Mouse (Mus musculus): Measurements from ENCODE around the gene Gm2001. TPM values are rescaled to one million over a fixed set of nuclear protein-coding genes. Genes with fewer than 3 reads are reported as not detected.
"Not testable (repeated sequence)": the region's sequence is repeated elsewhere in the genome, so short reads cannot be mapped to it uniquely, and the experiment has no call there.

Gm2001 gene
- polyA plus RNA-seq (2015; fragmentation: Nextera tagmentation; extraction: Ambion mirVana): not detected in 2 replicates

- not testable (repeated sequence) for H3K9ac ChIP-seq; ATAC-seq; H3K9me3 ChIP-seq (replicated peaks); H3K36me3 ChIP-seq (ENCODE audit: poor library complexity, severe bottlenecking); H3K27ac ChIP-seq; H3K4me1 ChIP-seq; H3K27me3 ChIP-seq; H3K4me3 ChIP-seq; H3K4me2 ChIP-seq
- 89% methylated on average over 2 of the region's 2 CpGs for WGBS
Observed at GRCm38 (mm10) chr12:87842239-87842638, at the start of gene Gm2001. Gm2001 (minus strand) TSS chr12:87842339.

DNA sequence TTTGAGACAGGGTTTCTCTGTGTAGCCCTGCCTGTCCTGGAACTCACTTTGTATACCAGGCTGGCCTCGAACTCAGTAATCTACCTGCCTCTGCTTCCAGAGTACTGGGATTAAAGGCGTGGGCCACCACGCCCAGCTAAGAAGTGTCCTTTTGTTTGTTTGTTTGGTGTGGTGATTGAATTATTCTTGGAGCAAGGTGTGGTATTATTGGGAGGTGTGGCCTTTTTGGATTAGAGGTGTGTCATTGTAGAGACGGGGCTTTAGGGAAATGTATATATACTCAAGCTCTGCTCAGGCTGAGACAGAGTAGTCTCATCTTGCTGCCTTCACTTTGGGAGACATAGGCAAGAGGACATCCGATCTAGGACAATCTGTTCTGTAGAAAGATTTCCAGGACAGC lies 31.6 kb upstream of the Gm2001 start, which contains the start of gene Gm2016:
Gene Gm2016 (plus strand): TSS at position 301 of the 400 bp plus-strand sequence.
- not testable (repeated sequence) for H3K27ac ChIP-seq; H3K4me2 ChIP-seq; H3K9ac ChIP-seq; H3K27me3 ChIP-seq; ATAC-seq; H3K9me3 ChIP-seq (replicated peaks); H3K36me3 ChIP-seq (ENCODE audit: poor library complexity, severe bottlenecking); H3K4me1 ChIP-seq; H3K4me3 ChIP-seq
- 89% methylated on average over 5 of the region's 5 CpGs for WGBS

DNA sequence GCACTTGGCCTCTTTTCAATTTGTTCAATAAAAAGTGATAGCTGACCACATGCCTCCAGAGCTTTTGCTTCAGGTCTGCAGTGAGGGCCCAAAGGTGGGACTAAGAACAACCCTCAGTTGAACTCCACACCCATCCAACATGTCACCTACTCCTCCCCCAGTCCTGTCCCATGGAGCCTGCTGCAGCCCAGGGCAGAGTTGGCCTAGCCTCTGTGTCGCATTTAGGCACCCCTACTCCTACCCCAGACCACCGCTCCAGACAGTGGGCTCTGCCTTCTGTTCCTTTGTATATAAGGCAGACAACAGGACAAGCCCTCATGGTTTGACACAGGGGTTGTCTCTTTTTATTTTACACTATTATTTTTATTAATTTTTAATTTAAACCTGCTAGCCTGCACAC lies 21.9 kb upstream of the Gm2001 start:
- not testable (repeated sequence) for H3K4me1 ChIP-seq; H3K27me3 ChIP-seq; H3K9me3 ChIP-seq (replicated peaks); H3K36me3 ChIP-seq (ENCODE audit: poor library complexity, severe bottlenecking); H3K4me3 ChIP-seq; H3K9ac ChIP-seq; ATAC-seq; H3K27ac ChIP-seq; H3K4me2 ChIP-seq
- WGBS: 88% methylated on average over 2 of the region's 2 CpGs

DNA sequence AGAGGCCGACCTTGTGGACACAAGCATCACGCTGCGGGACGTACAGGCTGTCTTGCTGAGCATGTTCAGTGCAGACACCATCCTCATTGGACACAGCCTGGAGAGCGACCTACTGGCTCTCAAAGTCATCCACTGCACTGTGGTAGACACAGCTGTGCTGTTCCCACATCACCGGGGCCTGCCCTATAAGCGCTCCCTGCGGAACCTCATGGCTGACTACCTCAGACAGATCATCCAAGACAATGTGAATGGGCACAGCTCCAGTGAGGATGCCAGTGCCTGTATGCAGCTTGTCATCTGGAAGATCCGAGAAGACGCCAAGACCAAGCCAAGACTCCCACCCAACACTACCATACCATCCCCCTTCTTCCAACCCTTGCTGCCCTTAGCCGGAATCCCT lies 21.5 kb upstream of the Gm2001 start:
- not testable (repeated sequence) for H3K36me3 ChIP-seq (ENCODE audit: poor library complexity, severe bottlenecking); H3K4me1 ChIP-seq; H3K9me3 ChIP-seq (replicated peaks); H3K27me3 ChIP-seq; H3K4me2 ChIP-seq; ATAC-seq; H3K4me3 ChIP-seq; H3K9ac ChIP-seq; H3K27ac ChIP-seq
- WGBS: 93% methylated on average over 8 of the region's 11 CpGs

- ATAC-seq; H3K27me3 ChIP-seq; H3K4me2 ChIP-seq; H3K9ac ChIP-seq; H3K9me3 ChIP-seq (replicated peaks); H3K4me3 ChIP-seq; H3K4me1 ChIP-seq; H3K27ac ChIP-seq; H3K36me3 ChIP-seq (ENCODE audit: poor library complexity, severe bottlenecking): not testable (repeated sequence)
- 88% methylated on average over 23 of the region's 23 CpGs for WGBS
Observed at GRCm38 (mm10) chr12:87861740-87862692, 19.9 kb upstream of the Gm2001 start.

GRCm38 (mm10) chr12:87856067-87856466 lies 13.9 kb upstream of the Gm2001 start:
- not testable (repeated sequence) for H3K9ac ChIP-seq; H3K27me3 ChIP-seq; H3K36me3 ChIP-seq (ENCODE audit: poor library complexity, severe bottlenecking); H3K4me2 ChIP-seq; H3K4me1 ChIP-seq; H3K4me3 ChIP-seq; ATAC-seq; H3K27ac ChIP-seq; H3K9me3 ChIP-seq (replicated peaks)
- 93% methylated on average over 1 of the region's 1 CpGs for WGBS

- not testable (repeated sequence) for H3K4me1 ChIP-seq; H3K9me3 ChIP-seq (replicated peaks); H3K27me3 ChIP-seq; H3K9ac ChIP-seq; H3K27ac ChIP-seq; ATAC-seq; H3K4me3 ChIP-seq; H3K36me3 ChIP-seq (ENCODE audit: poor library complexity, severe bottlenecking); H3K4me2 ChIP-seq
- no CpG with 5 or more reads among the region's 2 CpGs for WGBS
Observed at GRCm38 (mm10) chr12:87850657-87851056, 8.5 kb upstream of the Gm2001 start.

DNA sequence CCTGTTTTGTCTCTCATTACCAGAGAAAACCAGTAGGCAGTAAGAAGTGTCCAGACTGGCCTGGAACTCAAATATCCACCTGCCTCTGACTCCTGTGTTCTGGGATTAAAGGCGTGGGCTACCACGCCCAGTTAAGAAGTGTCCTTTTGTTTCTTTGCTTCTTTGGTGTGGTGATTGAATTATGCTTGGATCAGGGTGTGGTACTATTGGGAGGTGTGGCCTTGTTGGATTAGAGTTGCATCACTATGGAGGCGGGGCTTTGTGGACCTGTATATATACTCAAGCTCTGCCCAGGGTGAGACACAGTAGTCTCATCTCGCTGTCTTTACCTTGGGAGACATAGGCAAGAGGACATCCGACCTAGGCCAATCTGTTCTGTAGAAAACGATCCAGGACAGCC lies 25.9 kb downstream of the Gm2001 start, which contains the start of gene BB287469:
Gene BB287469 (plus strand): TSS at position 301 of the 400 bp plus-strand sequence.
- not testable (repeated sequence) for H3K27ac ChIP-seq; H3K4me3 ChIP-seq; H3K36me3 ChIP-seq (ENCODE audit: poor library complexity, severe bottlenecking); H3K4me1 ChIP-seq; ATAC-seq; H3K9me3 ChIP-seq (replicated peaks); H3K27me3 ChIP-seq; H3K4me2 ChIP-seq; H3K9ac ChIP-seq
- WGBS: 99% methylated on average over 6 of the region's 6 CpGs

GRCm38 (mm10) chr12:87797971-87798370 lies 44.2 kb downstream of the Gm2001 start:
- WGBS: 90% methylated on average over 5 of the region's 5 CpGs
- not testable (repeated sequence) for H3K9me3 ChIP-seq (replicated peaks); H3K4me1 ChIP-seq; H3K4me2 ChIP-seq; H3K4me3 ChIP-seq; H3K27me3 ChIP-seq; H3K9ac ChIP-seq; H3K36me3 ChIP-seq (ENCODE audit: poor library complexity, severe bottlenecking); H3K27ac ChIP-seq; ATAC-seq

DNA sequence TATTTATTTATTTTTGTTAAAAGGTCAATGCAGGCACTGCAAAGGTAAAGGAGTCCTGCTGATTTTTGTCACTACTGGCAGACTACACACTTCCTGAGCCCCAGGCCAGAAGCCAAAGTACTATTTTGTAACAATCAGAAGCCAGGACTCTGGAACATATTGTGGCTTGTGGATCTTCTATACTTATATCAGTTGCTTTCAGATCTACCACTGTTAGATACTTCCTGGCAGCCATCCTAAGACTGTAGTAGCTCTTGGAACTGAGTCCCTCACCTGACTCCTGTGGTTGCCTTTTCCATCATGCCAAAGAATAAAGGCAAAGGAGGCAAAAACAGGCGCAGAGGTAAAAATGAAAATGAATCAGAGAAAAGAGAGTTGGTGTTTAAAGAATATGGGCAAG lies 46.9 kb downstream of the Gm2001 start, which contains the start of gene Gm21936:
Gene Gm21936 (plus strand): TSS at position 301 of the 400 bp plus-strand sequence.
- not testable (repeated sequence) for H3K4me1 ChIP-seq; H3K4me3 ChIP-seq; ATAC-seq; H3K4me2 ChIP-seq; H3K9me3 ChIP-seq (replicated peaks); H3K36me3 ChIP-seq (ENCODE audit: poor library complexity, severe bottlenecking); H3K9ac ChIP-seq; H3K27me3 ChIP-seq; H3K27ac ChIP-seq
- 87% methylated on average over 1 of the region's 1 CpGs for WGBS

All from forebrain, embryonic 13.5 days (tissue).